Mouse (Mus musculus) CH12.LX (cell line): ENCODE data around the gene Zfp955a.
"Not testable (repeated sequence)": the region's sequence is repeated elsewhere in the genome, so short reads cannot be mapped to it uniquely, and the experiment has no call there.

Experiments used
- BHLHE40 ChIP-seq: IDR thresholded peaks from 2 replicates; pipeline ENCODE4 v1.6.1; 2011; ENCODE audit warnings: mild to moderate bottlenecking, low read depth, low read length, improper control_type of control experiment
- CHD2 ChIP-seq: IDR thresholded peaks from 2 replicates; pipeline ENCODE4 v1.6.1; 2011; ENCODE audit warnings: low read length, improper control_type of control experiment
- CTCF ChIP-seq, 2 experiments: IDR thresholded peaks in 1 of 2; conservative IDR thresholded peaks in 1 of 2; 2 replicates each; pipeline ENCODE4 v1.5.1; 2011 to 2012; ENCODE audit warnings: low read depth in 2 of 2, low read length in 2 of 2, improper control_type of control experiment in 1 of 2, inconsistent platforms in 1 of 2, mild to moderate bottlenecking in 1 of 2, moderate library complexity in 1 of 2
- EP300 ChIP-seq: IDR thresholded peaks from 2 replicates; pipeline ENCODE4 v1.6.1; 2011; ENCODE audit warnings: low read length, improper control_type of control experiment
- ETS1 ChIP-seq: conservative IDR thresholded peaks from 2 replicates; pipeline ENCODE4 v1.6.1; 2012; ENCODE audit warnings: low read depth, mild to moderate bottlenecking, inconsistent platforms, low read length, improper control_type of control experiment, moderate library complexity
- MAX ChIP-seq: IDR thresholded peaks from 2 replicates; pipeline ENCODE4 v1.6.1; 2011; ENCODE audit warnings: low read length, improper control_type of control experiment
- MAZ ChIP-seq: IDR thresholded peaks from 2 replicates; pipeline ENCODE4 v1.6.1; 2012; ENCODE audit warnings: low read depth, mild to moderate bottlenecking, inconsistent platforms, low read length, improper control_type of control experiment, moderate library complexity
- MEF2A ChIP-seq: IDR thresholded peaks from 2 replicates; pipeline ENCODE4 v1.6.1; 2014; ENCODE audit warnings: low read depth, mild to moderate bottlenecking, inconsistent platforms, low read length, improper control_type of control experiment, borderline replicate concordance
- POLR2A ChIP-seq: IDR thresholded peaks from 2 replicates; pipeline ENCODE4 v1.6.1; 2011; ENCODE audit warnings: low read depth, mild to moderate bottlenecking, improper control_type of control experiment, low read length
- SIN3A ChIP-seq: IDR thresholded peaks from 2 replicates; pipeline ENCODE4 v1.6.1; 2012; ENCODE audit warnings: low read length, improper control_type of control experiment, inconsistent platforms
- TCF12 ChIP-seq: IDR thresholded peaks from 2 replicates; pipeline ENCODE4 v1.6.1; 2014; ENCODE audit warnings: low read depth, mild to moderate bottlenecking, inconsistent platforms, low read length, improper control_type of control experiment
- USF2 ChIP-seq: conservative IDR thresholded peaks from 2 replicates; pipeline ENCODE4 v1.6.1; 2011; ENCODE audit warnings: low read depth, low read length, improper control_type of control experiment
- ZKSCAN1 ChIP-seq: IDR thresholded peaks from 2 replicates; pipeline ENCODE4 v1.6.1; 2012; ENCODE audit warnings: low read depth, inconsistent platforms, low read length, improper control_type of control experiment, borderline replicate concordance
- ZNF384 ChIP-seq: IDR thresholded peaks from 2 replicates; pipeline ENCODE4 v1.6.1; 2012; ENCODE audit warnings: low read depth, low read length, improper control_type of control experiment, inconsistent platforms

- TF ChIP-seq MAZ; BHLHE40; SIN3A; MAX; EP300; ETS1; CTCF (conservative IDR thresholded peaks at IDR 0.05 in 1 of 2, IDR thresholded peaks at IDR 0.05 in 1 of 2; ENCODE audit: low read depth in 2 of 2, low read length in 2 of 2); POLR2A; ZKSCAN1; MEF2A; TCF12; CHD2; ZNF384; USF2: not testable (repeated sequence)
Measured at GRCm38 (mm10) chr17:33289876-33290149, 34.9 kb upstream of the Zfp955a start.
